Mouse (Mus musculus) G1E (cell line): ENCODE results near the gene Rps2.

Source experiments
- CTCF ChIP-seq: IDR thresholded peaks from 2 replicates; pipeline ENCODE4 v1.5.1; 2012; ENCODE audit warnings: low read depth, low read length, inconsistent platforms, mixed read lengths
- GATA1 ChIP-seq: IDR thresholded peaks from 2 replicates; pipeline ENCODE4 v1.6.1; 2012; ENCODE audit warnings: borderline replicate concordance, low read length, inconsistent platforms, mixed read lengths

GRCm38 (mm10) chr17:24696011-24696697 lies 21.8 kb upstream of the Rps2 start, which contains the start of the genes Gfer and Noxo1:
- TF ChIP-seq CTCF (no peak), GATA1 (no peak)
